Mouse (Mus musculus) adrenal gland, postnatal 14 days (tissue): ENCODE data around the gene Hoxb9. TPM values are rescaled to one million over a fixed set of nuclear protein-coding genes. Genes with fewer than 3 reads are reported as not detected.

Source experiments
- DNase-seq: peaks from one replicate; pipeline ENCODE4 v3.0.0; 2021; ENCODE audit warnings: mixed read lengths
- total RNA-seq: library from RNA; stranded (reverse); gene quantifications from 2 replicates; pipeline ENCODE4 v1.2.3, GENCODE M21; 2021

Hoxb9 gene
- total RNA-seq, 1 experiment from 2014 or later: 156 TPM

DNA sequence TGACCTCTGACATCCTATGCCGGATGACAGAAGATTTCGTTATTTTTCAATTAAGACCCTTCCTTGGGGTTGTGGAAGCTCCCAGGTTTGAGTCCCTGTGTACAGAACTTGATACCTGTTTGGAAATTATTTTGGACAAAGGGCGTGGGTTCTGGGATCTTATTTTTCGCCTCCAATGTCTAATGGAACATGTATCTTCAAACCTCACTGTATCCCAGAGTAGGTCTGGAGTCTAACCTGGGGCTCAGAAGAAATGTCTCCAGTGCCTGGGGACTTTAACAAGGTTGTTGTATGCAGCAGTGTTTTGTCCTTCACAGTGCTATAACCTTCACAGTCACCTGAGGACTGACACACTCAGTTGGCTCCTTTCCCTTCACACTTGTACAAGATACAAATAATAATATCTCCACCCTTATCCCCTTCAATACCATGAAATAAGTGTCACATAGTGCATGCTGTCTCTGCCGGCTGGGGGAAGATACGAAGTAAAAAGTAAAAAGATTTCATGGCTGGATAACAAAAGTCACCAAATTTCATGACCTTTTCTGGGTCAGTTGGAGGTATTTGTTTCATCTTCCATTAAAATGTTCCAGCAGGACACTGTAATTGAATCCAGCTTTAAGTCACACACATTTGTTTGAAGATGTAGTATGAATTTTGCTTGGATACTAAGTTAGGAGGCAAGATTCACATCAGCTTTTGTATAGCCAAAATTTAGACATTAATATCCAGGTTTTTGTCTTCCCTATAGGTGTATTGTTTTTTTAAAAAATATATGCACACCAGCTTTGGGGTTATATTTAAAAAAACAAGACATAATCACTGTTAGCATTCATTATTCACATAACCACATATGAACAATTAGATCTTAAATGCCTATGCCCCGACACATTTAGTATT is 4.0 kb upstream of the Hoxb9 start:
- no peak for DNase-seq

DNA sequence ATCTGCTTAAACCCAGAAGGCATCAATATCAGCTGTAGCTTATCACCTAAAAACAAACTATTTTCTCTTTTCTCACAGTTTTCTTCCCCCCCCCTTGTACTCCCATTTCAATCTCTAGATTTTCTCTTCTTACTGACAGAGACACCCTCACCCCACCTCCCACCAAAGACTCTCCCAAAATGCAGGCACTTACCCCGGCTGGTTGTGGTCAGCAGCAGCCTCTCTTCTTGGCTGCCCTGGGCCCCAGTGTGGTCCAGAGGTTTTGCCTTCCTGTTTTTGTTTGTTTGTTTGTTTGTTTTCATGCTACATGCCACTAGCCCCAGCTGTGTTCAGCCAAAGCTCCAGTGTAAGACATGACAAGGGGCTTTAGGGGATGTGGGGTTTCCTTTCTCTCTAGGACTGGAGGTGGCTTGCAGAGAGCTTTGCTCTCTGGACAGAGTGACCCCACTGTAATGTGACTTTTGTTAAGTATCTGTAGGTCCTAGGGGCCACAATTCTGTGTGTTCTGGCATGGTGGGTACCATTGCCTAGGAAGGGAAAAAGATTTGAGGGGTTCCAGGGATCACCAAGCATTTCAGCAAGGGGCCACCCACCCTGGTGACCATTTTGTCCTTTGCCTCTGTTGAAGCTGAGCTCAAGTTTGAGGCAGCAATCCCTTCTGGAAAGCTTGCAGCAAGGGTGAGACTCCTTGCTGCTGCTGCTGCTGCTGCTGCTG is 3.1 kb upstream of the Hoxb9 start:
- no peak for DNase-seq

- peak; percentile 95 for DNase-seq
Measured at GRCm38 (mm10) chr11:96269869-96270268, 1.4 kb upstream of the Hoxb9 start.

GRCm38 (mm10) chr11:96271541-96272011 is 319 bp downstream of the Hoxb9 start:
- DNase-seq: peak; percentile 88

GRCm38 (mm10) chr11:96272024-96272921 is 1.0 kb downstream of the Hoxb9 start:
- peak; percentile 73 for DNase-seq

- DNase-seq: no peak
Measured at GRCm38 (mm10) chr11:96274428-96274827, 3.2 kb downstream of the Hoxb9 start.

DNA sequence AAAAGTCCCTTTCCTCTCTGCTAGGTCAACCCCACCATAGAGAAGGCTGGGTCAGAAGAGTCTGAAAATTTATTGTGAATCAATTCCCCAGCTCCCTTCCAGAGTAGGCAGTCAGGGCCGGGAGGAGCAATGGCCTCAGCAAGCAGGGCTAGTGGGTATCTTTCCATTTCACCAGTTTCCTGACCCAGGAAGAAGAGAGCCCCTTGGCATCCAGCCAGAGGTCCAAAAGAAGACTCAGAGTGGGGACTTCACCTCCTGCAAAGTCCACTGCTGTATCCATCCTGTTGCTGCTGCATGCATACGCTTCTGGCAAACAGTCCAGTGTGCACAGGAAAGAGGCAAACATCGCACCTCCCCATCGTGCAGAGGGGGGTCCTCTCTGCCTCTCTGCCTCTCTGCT is 4.6 kb downstream of the Hoxb9 start:
- peak; percentile 72 for DNase-seq

GRCm38 (mm10) chr11:96277151-96278044 is 6.1 kb downstream of the Hoxb9 start:
- peak; percentile 71 for DNase-seq

- peak; percentile 43 for DNase-seq
Measured at GRCm38 (mm10) chr11:96278324-96278723, 7.1 kb downstream of the Hoxb9 start.

GRCm38 (mm10) chr11:96278773-96279172 is 7.5 kb downstream of the Hoxb9 start:
- DNase-seq: peak; percentile 93

GRCm38 (mm10) chr11:96279421-96280233 is 8.4 kb downstream of the Hoxb9 start:
- DNase-seq: peak; percentile 51

DNA sequence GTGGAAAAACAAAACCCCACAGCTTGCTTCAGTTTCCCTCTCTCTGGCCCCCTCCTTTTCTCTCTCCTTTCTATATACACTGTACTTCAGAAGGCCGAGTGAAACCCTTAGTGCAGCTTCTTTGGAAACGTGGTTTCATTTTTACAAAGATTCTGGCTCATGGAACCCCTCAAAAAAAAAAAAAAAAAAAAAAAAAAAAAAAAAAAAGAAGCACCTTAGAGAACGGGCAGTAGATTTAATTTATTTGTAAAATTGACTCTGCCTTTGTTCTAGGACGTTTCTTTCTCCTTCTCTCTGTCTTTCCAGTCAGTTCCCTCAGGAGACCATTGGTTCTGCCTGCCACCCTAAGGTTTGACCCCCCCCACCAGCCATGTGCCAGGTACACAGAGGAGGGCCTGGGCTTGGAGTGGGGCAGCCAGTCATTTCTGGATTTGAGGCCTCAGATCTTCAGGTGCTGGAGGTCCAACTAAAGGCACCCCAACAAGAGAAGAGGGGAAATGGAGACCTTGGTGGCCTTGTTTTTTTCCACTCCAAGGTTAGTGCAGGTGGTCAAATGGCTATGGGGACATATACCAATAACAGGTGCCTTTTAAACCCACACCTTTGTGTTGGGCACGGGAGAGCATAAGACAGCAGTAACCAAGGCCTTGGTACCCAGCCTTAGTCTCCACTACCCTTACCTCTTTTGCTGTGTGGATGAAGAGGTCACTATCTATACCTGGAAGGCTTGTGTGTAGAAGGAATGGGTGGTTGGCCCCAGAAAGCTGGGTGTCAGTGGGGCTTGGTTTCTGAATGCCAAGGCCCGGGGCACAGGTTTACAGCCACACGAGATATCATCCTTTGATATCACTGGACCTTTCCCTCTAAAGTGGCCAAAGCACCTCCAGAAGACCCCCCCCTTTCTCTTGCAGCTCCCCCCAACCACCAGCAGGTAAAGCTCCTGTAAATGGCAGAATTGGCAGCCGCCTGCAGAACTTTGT is 9.4 kb downstream of the Hoxb9 start:
- peak; percentile 49 for DNase-seq

DNA sequence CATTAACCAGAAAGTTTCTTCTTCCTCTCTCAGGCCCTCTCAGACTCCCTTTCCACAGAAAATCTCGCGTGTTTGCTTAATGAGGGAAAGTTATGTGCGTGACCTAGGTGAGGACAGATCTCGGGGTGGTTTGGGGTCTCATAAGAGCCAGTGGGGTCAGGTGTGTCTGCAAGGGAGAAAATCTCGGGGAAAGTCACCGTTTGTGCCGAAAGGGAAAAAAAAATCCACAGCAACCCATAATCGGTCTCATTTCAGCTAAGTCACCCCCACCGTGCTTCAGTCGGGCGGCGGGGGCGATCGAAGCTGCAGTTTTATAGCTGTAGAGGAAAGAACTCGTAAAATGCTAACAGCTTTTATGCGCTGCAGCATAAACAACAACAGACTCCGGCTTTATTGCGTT is 10.1 kb downstream of the Hoxb9 start:
- DNase-seq: peak; percentile 35

GRCm38 (mm10) chr11:96281855-96282570 is 10.8 kb downstream of the Hoxb9 start, which contains the start of gene Hoxb8:
Hoxb8 (plus strand) TSS chr11:96281905.
- peak; percentile 74 for DNase-seq

DNA sequence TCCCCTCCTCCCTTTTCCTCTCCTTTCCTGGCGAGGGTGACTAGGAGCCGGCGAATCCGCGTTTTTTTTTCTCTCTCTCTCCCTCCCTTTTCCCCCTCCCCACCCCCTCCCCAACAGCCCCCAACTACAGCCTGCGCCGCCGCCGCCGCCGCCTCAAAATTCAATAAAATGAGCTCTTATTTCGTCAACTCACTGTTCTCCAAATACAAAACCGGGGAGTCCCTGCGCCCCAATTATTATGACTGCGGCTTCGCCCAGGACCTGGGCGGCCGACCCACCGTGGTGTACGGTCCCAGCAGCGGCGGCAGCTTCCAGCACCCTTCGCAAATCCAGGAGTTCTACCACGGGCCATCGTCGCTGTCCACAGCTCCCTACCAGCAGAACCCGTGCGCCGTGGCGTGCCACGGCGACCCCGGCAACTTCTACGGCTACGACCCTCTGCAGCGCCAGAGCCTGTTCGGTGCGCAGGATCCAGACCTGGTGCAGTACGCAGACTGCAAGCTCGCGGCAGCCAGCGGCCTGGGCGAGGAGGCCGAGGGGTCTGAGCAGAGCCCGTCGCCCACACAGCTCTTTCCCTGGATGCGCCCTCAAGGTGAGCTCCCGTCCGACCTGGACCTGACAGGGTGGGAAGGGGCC is 11.7 kb downstream of the Hoxb9 start:
- DNase-seq: peak; percentile 67

- peak; percentile 82 for DNase-seq
Measured at GRCm38 (mm10) chr11:96284041-96284749, 12.9 kb downstream of the Hoxb9 start.
